Mouse (Mus musculus): ENCODE results near the gene Ctdsp1. TPM values are rescaled to one million over a fixed set of nuclear protein-coding genes. Genes with fewer than 3 reads are reported as not detected.

Ctdsp1 gene
- total and polyA plus RNA-seq, 3 experiments: 122 to 137 (median 122) TPM

DNA sequence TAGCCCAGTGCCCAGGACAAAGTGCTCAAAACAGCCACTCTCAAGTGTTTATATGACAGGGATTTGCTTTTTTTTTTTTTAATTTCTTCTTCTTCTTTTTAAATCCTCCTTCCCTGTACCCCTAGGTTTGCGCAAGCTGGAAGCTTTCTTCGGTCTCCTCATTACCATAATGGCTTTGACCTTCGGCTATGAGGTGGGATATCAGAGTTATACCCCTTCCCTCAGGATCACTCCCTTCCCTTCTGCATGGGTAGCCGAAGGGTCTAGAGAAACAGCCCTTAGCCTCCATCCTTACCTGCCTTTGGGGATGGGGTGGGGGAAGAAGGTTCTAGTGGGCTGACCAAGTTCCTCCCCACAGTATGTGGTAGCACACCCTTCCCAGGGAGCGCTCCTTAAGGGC is 10.8 kb upstream of the Ctdsp1 start:
- WGBS: 85% methylated on average over 5 of the region's 5 CpGs
- H3K79me2 ChIP-seq (replicated peaks; ENCODE audit: control insufficient read depth, insufficient read depth, low read length): no peaks in the 10 kb centered on the region
- TF ChIP-seq POLR2A (IDR thresholded peaks at IDR 0.05; ENCODE audit: insufficient read depth, low read depth, low read length): no peak
- TF ChIP-seq EP300 (IDR thresholded peaks at IDR 0.05; ENCODE audit: insufficient read depth, low read depth, low read length): no peak
- TF ChIP-seq CTCF (IDR thresholded peaks at IDR 0.05): no peak

DNA sequence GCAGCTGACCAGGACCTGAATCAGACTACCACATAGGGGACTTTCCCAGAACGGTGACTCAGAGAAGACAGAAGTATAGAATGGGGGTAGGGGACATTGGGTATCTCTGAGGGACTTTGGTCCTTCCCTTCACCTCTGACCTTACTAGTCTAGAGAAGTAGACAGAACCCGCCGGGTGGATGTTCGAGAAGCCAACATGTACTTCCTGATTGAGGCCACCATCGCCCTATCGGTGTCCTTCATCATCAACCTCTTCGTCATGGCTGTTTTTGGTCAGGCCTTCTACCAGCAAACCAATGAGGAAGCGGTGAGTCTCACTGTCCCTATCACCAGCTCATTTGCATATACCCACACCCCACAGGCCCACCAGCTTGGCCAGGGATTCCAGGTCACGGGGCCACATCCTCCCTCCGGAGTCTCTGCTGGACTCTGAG is 9.7 kb upstream of the Ctdsp1 start:
- intact Hi-C loops (cut with DNase I): no loop called here
- Histone ChIP-seq H3K9ac (ENCODE audit: low read depth, low read length) (no peak overlapping the region), H3K27me3 (ENCODE audit: control insufficient read depth, insufficient read depth, low read length) (no peaks in the 10 kb centered on the region), H3K27ac (no peak overlapping the region), H3K79me2 (replicated peaks; ENCODE audit: control insufficient read depth, insufficient read depth, low read length) (no peaks in the 10 kb centered on the region), H3K36me3 (ENCODE audit: control insufficient read depth, insufficient read depth, low read length) (no peaks in the 10 kb centered on the region), H3K4me1 (ENCODE audit: control insufficient read depth, insufficient read depth, low read length) (no peaks in the 10 kb centered on the region), H3K4me3 (no peak overlapping the region)
- TF ChIP-seq CTCF (IDR thresholded peaks at IDR 0.05) (no peak), POLR2A (IDR thresholded peaks at IDR 0.05; ENCODE audit: insufficient read depth, low read depth, low read length) (no peak), EP300 (IDR thresholded peaks at IDR 0.05; ENCODE audit: insufficient read depth, low read depth, low read length) (no peak)
- DNase-seq: no peak
- 79% methylated on average over 10 of the region's 10 CpGs for WGBS

More for the DNA sequence above, 10.8 kb upstream of the Ctdsp1 start:
- Histone ChIP-seq H3K27me3 (ENCODE audit: control insufficient read depth, insufficient read depth, low read length) (no peaks in the 10 kb centered on the region), H3K4me3 (no peak overlapping the region), H3K36me3 (ENCODE audit: control insufficient read depth, insufficient read depth, low read length) (no peaks in the 10 kb centered on the region), H3K9ac (ENCODE audit: low read depth, low read length) (no peak overlapping the region), H3K27ac (no peak overlapping the region), H3K4me1 (ENCODE audit: control insufficient read depth, insufficient read depth, low read length) (no peaks in the 10 kb centered on the region)
- intact Hi-C loops (cut with DNase I): no loop called here
- DNase-seq: no peak

DNA sequence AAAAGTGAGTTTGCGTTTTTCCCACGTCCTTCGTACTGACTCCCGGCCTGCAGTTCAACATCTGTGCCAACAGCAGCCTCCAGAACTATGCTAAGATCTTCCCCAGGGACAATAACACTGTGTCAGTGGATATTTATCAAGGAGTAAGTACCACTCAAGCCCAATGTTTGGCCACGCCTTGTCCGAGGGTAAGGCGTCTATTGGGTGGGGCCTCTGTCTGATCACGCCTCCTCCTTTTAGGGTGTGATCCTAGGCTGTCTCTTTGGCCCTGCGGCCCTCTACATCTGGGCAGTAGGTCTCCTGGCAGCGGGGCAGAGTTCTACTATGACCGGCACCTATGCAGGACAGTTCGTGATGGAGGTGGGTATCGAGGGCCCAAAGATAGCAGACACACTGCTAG is 7.9 kb upstream of the Ctdsp1 start:
- no peak overlapping the region for H3K4me3 ChIP-seq
- WGBS: 81% methylated on average over 13 of the region's 13 CpGs
- TF ChIP-seq POLR2A (IDR thresholded peaks at IDR 0.05; ENCODE audit: insufficient read depth, low read depth, low read length) (no peak), CTCF (IDR thresholded peaks at IDR 0.05) (no peak), EP300 (IDR thresholded peaks at IDR 0.05; ENCODE audit: insufficient read depth, low read depth, low read length) (no peak)
- no peaks in the 10 kb centered on the region for H3K27me3 ChIP-seq (ENCODE audit: control insufficient read depth, insufficient read depth, low read length)
- no peaks in the 10 kb centered on the region for H3K79me2 ChIP-seq (replicated peaks; ENCODE audit: control insufficient read depth, insufficient read depth, low read length)
- no peak overlapping the region for H3K9ac ChIP-seq (ENCODE audit: low read depth, low read length)
- no peaks in the 10 kb centered on the region for H3K36me3 ChIP-seq (ENCODE audit: control insufficient read depth, insufficient read depth, low read length)
- H3K4me1 ChIP-seq (ENCODE audit: control insufficient read depth, insufficient read depth, low read length): no peaks in the 10 kb centered on the region; the same call in 1 of the 2 replicates
- intact Hi-C loops (cut with DNase I): no loop called here
- no peak for DNase-seq
- no peak overlapping the region for H3K27ac ChIP-seq

DNA sequence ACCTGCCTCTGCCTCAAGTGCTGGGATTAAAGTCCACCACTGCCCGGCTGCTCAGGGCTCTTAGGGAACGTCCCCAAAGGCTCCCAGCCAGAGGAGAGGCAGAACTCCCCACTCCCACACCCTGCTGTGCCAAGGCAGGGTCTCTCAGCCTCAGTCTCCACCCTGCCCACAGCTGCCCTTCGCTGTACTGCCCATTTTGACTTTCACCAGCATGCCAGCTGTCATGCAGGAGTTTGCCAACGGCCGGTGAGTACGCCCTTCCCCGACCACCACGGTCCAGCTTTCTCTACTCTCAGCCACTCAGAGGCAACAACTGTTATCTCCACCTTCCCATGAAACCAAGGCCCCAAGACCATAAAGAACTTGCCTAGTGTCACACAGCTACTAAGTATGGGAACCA is 6.8 kb upstream of the Ctdsp1 start:
- no peaks in the 10 kb centered on the region for H3K27me3 ChIP-seq (ENCODE audit: control insufficient read depth, insufficient read depth, low read length)
- H3K4me1 ChIP-seq (ENCODE audit: control insufficient read depth, insufficient read depth, low read length): no peaks in the 10 kb centered on the region; the same call in 1 of the 2 replicates
- TF ChIP-seq EP300 (IDR thresholded peaks at IDR 0.05; ENCODE audit: insufficient read depth, low read depth, low read length) (no peak), CTCF (IDR thresholded peaks at IDR 0.05) (no peak), POLR2A (IDR thresholded peaks at IDR 0.05; ENCODE audit: insufficient read depth, low read depth, low read length) (no peak)
- H3K27ac ChIP-seq: no peak overlapping the region
- no peak overlapping the region for H3K9ac ChIP-seq (ENCODE audit: low read depth, low read length)
- intact Hi-C loops (cut with DNase I): no loop called here
- DNase-seq: no peak
- H3K79me2 ChIP-seq (replicated peaks; ENCODE audit: control insufficient read depth, insufficient read depth, low read length): no peaks in the 10 kb centered on the region
- 90% methylated on average over 8 of the region's 8 CpGs for WGBS
- no peaks in the 10 kb centered on the region for H3K36me3 ChIP-seq (ENCODE audit: control insufficient read depth, insufficient read depth, low read length)
- no peak overlapping the region for H3K4me3 ChIP-seq

DNA sequence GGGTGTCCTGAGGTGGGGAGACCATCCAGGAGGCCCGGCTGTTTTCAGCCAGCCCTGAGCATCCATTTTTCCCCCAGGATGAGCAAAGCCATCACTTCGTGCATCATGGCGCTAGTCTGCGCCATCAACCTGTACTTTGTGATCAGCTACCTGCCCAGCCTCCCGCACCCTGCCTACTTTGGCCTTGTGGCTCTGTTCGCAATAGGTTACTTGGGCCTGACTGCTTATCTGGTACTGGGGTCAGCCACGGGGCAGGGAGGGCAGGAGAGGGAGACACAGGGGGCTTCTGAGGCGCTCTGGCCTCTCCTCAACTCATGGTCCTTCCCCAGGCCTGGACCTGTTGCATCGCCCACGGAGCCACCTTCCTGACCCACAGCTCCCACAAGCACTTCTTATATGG is 6.2 kb upstream of the Ctdsp1 start:
- Histone ChIP-seq H3K79me2 (replicated peaks; ENCODE audit: control insufficient read depth, insufficient read depth, low read length) (no peaks in the 10 kb centered on the region), H3K9ac (ENCODE audit: low read depth, low read length) (no peak overlapping the region), H3K4me3 (no peak overlapping the region), H3K27me3 (ENCODE audit: control insufficient read depth, insufficient read depth, low read length) (no peaks in the 10 kb centered on the region), H3K36me3 (ENCODE audit: control insufficient read depth, insufficient read depth, low read length) (no peaks in the 10 kb centered on the region), H3K4me1 (ENCODE audit: control insufficient read depth, insufficient read depth, low read length) (no peaks in the 10 kb centered on the region; the same call in 1 of the 2 replicates), H3K27ac (no peak overlapping the region)
- WGBS: 94% methylated on average over 10 of the region's 10 CpGs
- no peak for DNase-seq
- TF ChIP-seq CTCF (IDR thresholded peaks at IDR 0.05): no peak
- TF ChIP-seq EP300 (IDR thresholded peaks at IDR 0.05; ENCODE audit: insufficient read depth, low read depth, low read length): no peak
- TF ChIP-seq POLR2A (IDR thresholded peaks at IDR 0.05; ENCODE audit: insufficient read depth, low read depth, low read length): no peak
- intact Hi-C loops (cut with DNase I): no loop called here

DNA sequence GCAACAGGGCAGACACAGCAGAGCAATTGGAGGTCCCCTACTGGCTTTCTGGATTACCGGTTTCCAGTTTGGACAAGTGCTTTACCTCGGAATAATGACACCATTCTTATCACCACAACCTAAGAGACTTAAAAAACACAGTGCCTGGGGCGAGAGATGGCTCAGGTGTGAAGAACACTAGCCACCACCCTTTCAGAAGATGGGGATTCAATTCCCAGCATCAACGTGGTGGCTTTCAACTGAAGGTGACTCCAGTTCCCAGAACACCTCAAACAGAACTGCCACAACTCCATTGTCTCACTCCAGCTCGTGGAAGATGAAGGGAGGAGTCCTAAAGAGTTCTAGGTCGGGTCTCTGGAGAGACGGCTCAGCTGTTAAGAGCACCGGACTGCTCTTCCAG is 5.8 kb upstream of the Ctdsp1 start:
- Histone ChIP-seq H3K27me3 (ENCODE audit: control insufficient read depth, insufficient read depth, low read length) (no peaks in the 10 kb centered on the region), H3K27ac (no peak overlapping the region), H3K9ac (ENCODE audit: low read depth, low read length) (no peak overlapping the region), H3K4me1 (ENCODE audit: control insufficient read depth, insufficient read depth, low read length) (peaks cover 1% of the 10 kb centered on the region; the same call in 1 of the 2 replicates), H3K36me3 (ENCODE audit: control insufficient read depth, insufficient read depth, low read length) (no peaks in the 10 kb centered on the region), H3K79me2 (replicated peaks; ENCODE audit: control insufficient read depth, insufficient read depth, low read length) (no peaks in the 10 kb centered on the region), H3K4me3 (no peak overlapping the region)
- intact Hi-C loops (cut with DNase I): no loop called here
- TF ChIP-seq CTCF (IDR thresholded peaks at IDR 0.05): no peak
- WGBS: 79% methylated on average over 8 of the region's 8 CpGs
- DNase-seq: no peak
